Mouse (Mus musculus) stomach, postnatal 0 days (tissue): ENCODE measurements around the gene Adck2. TPM values are rescaled to one million over a fixed set of nuclear protein-coding genes. Genes with fewer than 3 reads are reported as not detected.

ENCODE experiments used
- ATAC-seq: fragments of 200-750 bp; cut with Nextera tagmentation; 2 replicates; pipeline ENCODE4 v1.8.0; 2017; ENCODE audit not compliant: low FRiP score, low TSS enrichment
- DNase-seq: peaks from one replicate; pipeline ENCODE4 v3.0.0-alpha.2; 2016; ENCODE audit warnings: low spot score
- H3K27ac ChIP-seq: fragments of 300-500 bp; sonication (generic); replicated peaks from 2 replicates; pipeline ENCODE4 v1.5.1; 2014; ENCODE audit warnings: mild to moderate bottlenecking, control low read depth
- H3K27me3 ChIP-seq: fragments of 300-500 bp; sonication (generic); 2 replicates; pipeline ENCODE4 v1.6.1; 2014; ENCODE audit warnings: low read length; ENCODE audit not compliant: control insufficient read depth, insufficient read depth
- H3K36me3 ChIP-seq: fragments of 300-500 bp; sonication (generic); 2 replicates; pipeline ENCODE4 v1.6.1; 2014; ENCODE audit warnings: low read length, mixed read lengths; ENCODE audit not compliant: control insufficient read depth, insufficient read depth
- H3K4me1 ChIP-seq: fragments of 300-500 bp; sonication (generic); replicated peaks from 2 replicates; pipeline ENCODE4 v1.6.1; 2014; ENCODE audit warnings: antibody characterized with exemption; ENCODE audit not compliant: control insufficient read depth, insufficient read depth
- H3K4me2 ChIP-seq: fragments of 300-500 bp; sonication (generic); replicated peaks from 2 replicates; pipeline ENCODE4 v1.6.1; 2014; ENCODE audit warnings: low read depth, mild to moderate bottlenecking, control low read depth, moderate library complexity
- H3K4me3 ChIP-seq: fragments of 300-500 bp; sonication (generic); 2 replicates; pipeline ENCODE4 v1.5.1; 2014; ENCODE audit warnings: low read depth, low read length, control low read depth
- H3K9ac ChIP-seq: fragments of 300-500 bp; sonication (generic); 2 replicates; pipeline ENCODE4 v1.6.1; 2014; ENCODE audit warnings: mild to moderate bottlenecking, low read length, control low read depth, mixed read lengths
- H3K9me3 ChIP-seq: fragments of 300-500 bp; sonication (generic); 2 replicates; pipeline ENCODE4 v1.6.1; 2016; ENCODE audit warnings: low read length; ENCODE audit not compliant: control insufficient read depth
- CTCF ChIP-seq: IDR thresholded peaks from 2 replicates; pipeline ENCODE4 v1.5.1; 2016; ENCODE audit warnings: antibody characterized with exemption, low read depth, mild to moderate bottlenecking, moderate library complexity
- EP300 ChIP-seq: optimal IDR thresholded peaks from 2 replicates; pipeline ENCODE3; 2016; ENCODE audit warnings: antibody characterized with exemption
- WGBS: fragments of 180-500 bp; shearing (Covaris S2); extraction: QIAGEN DNeasy Blood & Tissue Kit; methylation state at CpG from one replicate; pipeline ENCODE4 v1.1.7; 2014; 5-methylcytosine and 5-hydroxymethylcytosine counted together
- polyA plus RNA-seq: library from polyadenylated mRNA; unstranded; fragments of >200 nt; fragmentation: Nextera tagmentation; extraction: Ambion mirVana; gene quantifications from 2 replicates; pipeline ENCODE4 v1.2.1, GENCODE M21; 2015

Gene Adck2
- polyA plus RNA-seq, 1 experiment from 2014 or later: 22.0 TPM

DNA sequence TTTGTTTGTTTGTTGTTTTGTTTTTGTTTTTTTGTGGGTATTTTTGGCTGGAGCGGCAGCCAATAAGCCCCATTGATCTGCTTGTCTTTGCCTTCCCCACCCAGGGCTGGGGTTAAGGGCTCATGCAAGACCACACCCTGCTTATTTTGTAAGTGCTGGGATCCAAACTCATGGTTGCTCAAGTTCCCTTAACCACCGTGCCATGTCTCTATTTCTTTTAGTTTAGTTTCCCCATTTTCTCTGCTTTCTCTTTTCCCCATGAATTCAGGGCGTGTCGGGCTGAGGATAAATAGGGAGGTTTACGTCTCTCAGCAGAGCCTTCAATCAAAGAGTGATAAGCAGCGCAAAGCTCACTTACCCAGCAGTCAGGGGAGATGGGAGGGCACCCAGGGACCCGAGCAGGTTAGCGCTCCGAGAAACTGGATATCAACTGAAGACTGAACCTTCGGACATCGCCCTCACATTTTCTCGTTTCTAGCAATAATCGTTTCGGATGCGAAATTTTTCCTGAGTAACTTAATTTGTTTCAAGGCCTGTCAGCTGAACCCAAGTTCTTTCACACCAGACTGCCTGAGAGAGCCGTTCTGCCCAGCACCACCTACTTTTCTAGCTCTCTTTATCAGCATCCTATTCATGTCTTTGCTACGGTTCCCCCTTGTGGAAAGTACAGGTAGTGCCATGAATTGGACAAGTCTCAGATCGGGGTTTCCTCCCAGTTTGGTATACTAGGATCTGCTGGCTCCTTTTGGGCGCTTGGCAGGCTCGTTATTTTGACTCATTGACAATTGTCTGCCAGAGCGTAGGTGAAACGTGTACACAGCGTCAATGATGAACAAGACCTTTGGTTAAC, 11.3 kb upstream of the Adck2 start:
- Histone ChIP-seq H3K4me3 (0 out of 2 replicates have a peak overlapping the region, but pooled peaks have one; percentile 6), H3K36me3 (no peaks in the 10 kb centered on the region), H3K9ac (no peak overlapping the region), H3K27ac (no peak overlapping the region), H3K27me3 (no peaks in the 10 kb centered on the region), H3K4me2 (peak overlapping the region; percentile 36), H3K4me1 (no peaks in the 10 kb centered on the region; the same call in 1 of the 2 replicates), H3K9me3 (no peaks in the 10 kb centered on the region)
- no peak for TF ChIP-seq EP300
- TF ChIP-seq CTCF: peak; percentile 95
- 13% methylated on average over 23 of the region's 23 CpGs for WGBS
- ATAC-seq (peak; percentile 78), DNase-seq (peak; percentile 74)

- ATAC-seq (no peak), DNase-seq (peak; percentile 23)
- H3K36me3 ChIP-seq: no peaks in the 10 kb centered on the region
- no peak overlapping the region for H3K4me3 ChIP-seq
- no peaks in the 10 kb centered on the region for H3K9me3 ChIP-seq
- no peak overlapping the region for H3K27ac ChIP-seq
- H3K4me1 ChIP-seq: no peaks in the 10 kb centered on the region
- 14% methylated on average over 5 of the region's 5 CpGs for WGBS
- no peak overlapping the region for H3K4me2 ChIP-seq
- no peaks in the 10 kb centered on the region for H3K27me3 ChIP-seq
- no peak overlapping the region for H3K9ac ChIP-seq
- TF ChIP-seq EP300 (no peak), CTCF (peak; percentile 92)
Measured at GRCm38 (mm10) chr6:39567528-39567927, 6.1 kb upstream of the Adck2 start.

DNA sequence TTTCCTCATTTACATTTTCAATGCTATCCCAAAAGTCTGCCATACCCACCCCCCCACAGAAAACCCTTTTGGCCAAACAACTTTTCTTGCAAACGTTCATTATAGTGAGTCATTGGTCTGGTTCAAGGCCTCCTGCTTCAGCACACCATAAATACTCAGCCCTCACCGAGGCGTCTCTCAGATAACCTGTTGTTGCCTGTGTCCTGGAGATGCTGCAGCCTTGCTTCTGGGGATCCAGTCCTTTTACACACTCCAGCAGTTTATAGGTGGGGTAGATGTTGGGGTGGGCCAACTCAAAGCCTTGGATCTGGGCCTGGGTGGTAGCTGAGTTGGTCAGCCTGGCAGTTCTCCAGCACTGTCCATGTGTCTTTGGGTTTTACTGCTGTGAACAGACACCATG, 3.2 kb upstream of the Adck2 start:
- ATAC-seq: no peak
- 54% methylated on average over 3 of the region's 3 CpGs for WGBS

GRCm38 (mm10) chr6:39574555-39574869, 839 bp downstream of the Adck2 start:
- H3K4me2 ChIP-seq: peak overlapping the region; percentile 89

More for the DNA sequence above, 3.2 kb upstream of the Adck2 start:
- Histone ChIP-seq H3K4me2 (no peak overlapping the region), H3K9ac (no peak overlapping the region), H3K36me3 (no peaks in the 10 kb centered on the region), H3K27ac (no peak overlapping the region), H3K27me3 (no peaks in the 10 kb centered on the region), H3K9me3 (no peaks in the 10 kb centered on the region), H3K4me1 (peaks cover 5% of the 10 kb centered on the region), H3K4me3 (no peak overlapping the region)
- no peak for DNase-seq
- TF ChIP-seq EP300 (no peak), CTCF (no peak)

GRCm38 (mm10) chr6:39574951-39575350, 1.3 kb downstream of the Adck2 start:
- Histone ChIP-seq H3K4me3 (peak overlapping the region; percentile 88), H3K9me3 (no peaks in the 10 kb centered on the region), H3K4me1 (peaks cover 5% of the 10 kb centered on the region), H3K27me3 (no peaks in the 10 kb centered on the region), H3K27ac (peak overlapping the region; percentile 93), H3K36me3 (0 out of 2 replicates have a peak, but pooled peaks cover 4% of the 10 kb centered on the region), H3K9ac (peak overlapping the region; percentile 93), H3K4me2 (peak overlapping the region; percentile 89)
- 63% methylated on average over 7 of the region's 7 CpGs for WGBS
- DNase-seq: no peak
- ATAC-seq: no peak
- TF ChIP-seq CTCF: no peak
- no peak for TF ChIP-seq EP300

More at GRCm38 (mm10) chr6:39574555-39574869, 839 bp downstream of the Adck2 start:
- TF ChIP-seq CTCF (no peak), EP300 (no peak)
- peak; percentile 59 for ATAC-seq
- H3K4me3 ChIP-seq: peak overlapping the region; percentile 88
- no peaks in the 10 kb centered on the region for H3K9me3 ChIP-seq
- H3K4me1 ChIP-seq: peaks cover 5% of the 10 kb centered on the region
- H3K27ac ChIP-seq: peak overlapping the region; percentile 93
- H3K36me3 ChIP-seq: 0 out of 2 replicates have a peak, but pooled peaks cover 4% of the 10 kb centered on the region
- DNase-seq: peak; percentile 21
- H3K27me3 ChIP-seq: no peaks in the 10 kb centered on the region
- H3K9ac ChIP-seq: peak overlapping the region; percentile 93
- WGBS: 31% methylated on average over 10 of the region's 10 CpGs

GRCm38 (mm10) chr6:39579552-39579951, 5.9 kb downstream of the Adck2 start:
- Histone ChIP-seq H3K27ac (no peak overlapping the region), H3K36me3 (peaks cover 13% of the 10 kb centered on the region), H3K27me3 (no peaks in the 10 kb centered on the region), H3K9ac (no peak overlapping the region), H3K4me2 (no peak overlapping the region), H3K4me3 (no peak overlapping the region), H3K9me3 (no peaks in the 10 kb centered on the region), H3K4me1 (peaks cover 3% of the 10 kb centered on the region)
- TF ChIP-seq CTCF: no peak
- TF ChIP-seq EP300: no peak
- DNase-seq (no peak), ATAC-seq (no peak)
- WGBS: 82% methylated on average over 7 of the region's 7 CpGs
